Mouse (Mus musculus) megakaryocyte, embryonic 14.5 days (primary cell): Measurements from ENCODE around the gene Cntn4.

ENCODE experiments used
- FLI1 ChIP-seq: IDR thresholded peaks from 2 replicates; pipeline ENCODE4 v1.6.1; 2012; ENCODE audit warnings: low read length, inconsistent platforms, mixed read lengths
- GATA1 ChIP-seq: IDR thresholded peaks from 3 replicates; pipeline ENCODE4 v1.6.1; 2012; ENCODE audit warnings: mixed read lengths, low read length, inconsistent platforms, borderline replicate concordance

DNA sequence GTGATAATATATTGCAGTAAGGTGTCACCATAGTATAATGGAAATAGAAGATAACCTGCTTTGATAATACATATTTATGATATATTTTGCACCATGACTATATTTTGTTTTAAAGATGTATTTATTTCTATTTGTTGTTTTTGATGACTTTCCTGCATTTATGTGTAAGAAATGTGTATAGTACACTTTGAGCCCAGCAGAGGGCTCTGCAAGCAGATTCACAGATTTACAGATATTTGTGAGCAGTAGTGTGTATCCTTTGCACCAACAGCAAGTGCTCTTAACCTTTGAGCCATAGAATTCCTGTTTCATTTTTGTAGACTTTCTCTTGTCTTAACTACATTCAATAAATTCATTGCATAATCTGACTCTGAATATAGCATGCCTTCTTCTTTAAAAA lies 10.7 kb downstream of the Cntn4 start:
- TF ChIP-seq GATA1 (no peak), FLI1 (no peak)
